Mouse (Mus musculus) T-helper 17 cell (primary cell): ENCODE measurements around the gene Flnb.

Experiments
- in situ Hi-C, 2 experiments: fragments of 300-600 bp; cut with MboI, MseI; formaldehyde crosslinking; loops; 1 replicate in 1 of 2; 2 replicates in 1 of 2; pipeline ENCODE4 v1.15.1; 2025; ENCODE audit warnings: high pct_unique_total_duplicates in 2 of 2

Flnb gene

GRCm38 (mm10) chr14:7899986-7900385 lies 82.2 kb downstream of the Flnb start:
- in situ Hi-C loops, result no loop called here

- in situ Hi-C loops, result no loop called here
These were observed 82.8 kb downstream of the Flnb start for GRCm38 (mm10) chr14:7900481-7901049.

- in situ Hi-C loops, result no loop called here
These were observed 83.9 kb downstream of the Flnb start for GRCm38 (mm10) chr14:7901484-7902240.

- in situ Hi-C loops, result no loop called here
These were observed 89.3 kb downstream of the Flnb start for GRCm38 (mm10) chr14:7907058-7907457.

- in situ Hi-C loops, result no loop called here
These were observed 91.7 kb downstream of the Flnb start for GRCm38 (mm10) chr14:7909472-7909871.

- in situ Hi-C loops, result no loop called here
These were observed 96.1 kb downstream of the Flnb start for GRCm38 (mm10) chr14:7913842-7914241.

GRCm38 (mm10) chr14:7914461-7914860 lies 96.7 kb downstream of the Flnb start:
- in situ Hi-C loops, result no loop called here

GRCm38 (mm10) chr14:7918150-7918991 lies 100.6 kb downstream of the Flnb start:
- in situ Hi-C loops, result no loop called here

- in situ Hi-C loops, result no loop called here
These were observed 101.6 kb downstream of the Flnb start for GRCm38 (mm10) chr14:7919309-7919708.

GRCm38 (mm10) chr14:7919921-7920320 lies 102.2 kb downstream of the Flnb start:
- in situ Hi-C loops, result no loop called here

- in situ Hi-C loops, result no loop called here
These were observed 103.7 kb downstream of the Flnb start for GRCm38 (mm10) chr14:7921459-7921858.

- in situ Hi-C loops, result no loop called here
These were observed 105.9 kb downstream of the Flnb start for GRCm38 (mm10) chr14:7923635-7924034.

- in situ Hi-C loops, result no loop called here
These were observed 110.6 kb downstream of the Flnb start for GRCm38 (mm10) chr14:7928362-7928761.

GRCm38 (mm10) chr14:7929029-7929428 lies 111.3 kb downstream of the Flnb start:
- in situ Hi-C loops, result no loop called here

GRCm38 (mm10) chr14:7932151-7932550 lies 114.4 kb downstream of the Flnb start:
- in situ Hi-C loops, result no loop called here

GRCm38 (mm10) chr14:7934166-7934565 lies 116.4 kb downstream of the Flnb start:
- in situ Hi-C loops, result no loop called here

GRCm38 (mm10) chr14:7937052-7937630 lies 119.4 kb downstream of the Flnb start:
- in situ Hi-C loops, result no loop called here

GRCm38 (mm10) chr14:7938809-7939784 lies 121.3 kb downstream of the Flnb start:
- in situ Hi-C loops, result no loop called here

GRCm38 (mm10) chr14:7941413-7941812 lies 123.7 kb downstream of the Flnb start:
- in situ Hi-C loops, result loop anchor here in 1 of 2 experiments (5.0 kb wide), 1 partner anchor 124 kb away; the partner anchor contains the start of gene Flnb

GRCm38 (mm10) chr14:7943101-7943800 lies 125.5 kb downstream of the Flnb start:
- in situ Hi-C loops, result loop anchor here in 1 of 2 experiments (5.0 kb wide), 1 partner anchor 126 kb away; the partner anchor contains the start of gene Flnb
